Mouse (Mus musculus) liver, embryonic 15.5 days (tissue): ENCODE data around the gene Add1. TPM values are rescaled to one million over a fixed set of nuclear protein-coding genes. Genes with fewer than 3 reads are reported as not detected.

Source experiments
- ATAC-seq: fragments of 200-750 bp; cut with Nextera tagmentation; 2 replicates; pipeline ENCODE4 v1.8.0; 2017; ENCODE audit warnings: moderate number of reproducible peaks, mild to moderate bottlenecking, moderate library complexity; ENCODE audit not compliant: insufficient read depth
- H3K27ac ChIP-seq: fragments of 300-500 bp; sonication (generic); replicated peaks from 2 replicates; pipeline ENCODE4 v1.5.1; 2015; ENCODE audit warnings: mild to moderate bottlenecking, inconsistent platforms
- H3K27me3 ChIP-seq: fragments of 300-500 bp; sonication (generic); 2 replicates; pipeline ENCODE4 v1.6.1; 2015; ENCODE audit warnings: mild to moderate bottlenecking, inconsistent platforms
- H3K36me3 ChIP-seq: fragments of 300-500 bp; sonication (generic); replicated peaks from 2 replicates; pipeline ENCODE4 v1.6.1; 2015; ENCODE audit warnings: moderate library complexity, mild to moderate bottlenecking, inconsistent platforms
- H3K4me1 ChIP-seq: fragments of 300-500 bp; sonication (generic); replicated peaks from 2 replicates; pipeline ENCODE4 v1.6.1; 2015; ENCODE audit warnings: inconsistent platforms
- H3K4me2 ChIP-seq: fragments of 300-500 bp; sonication (generic); 2 replicates; pipeline ENCODE4 v1.6.1; 2015; ENCODE audit warnings: moderate library complexity, mild to moderate bottlenecking, inconsistent platforms
- H3K4me3 ChIP-seq: fragments of 300-500 bp; sonication (generic); replicated peaks from 2 replicates; pipeline ENCODE4 v1.5.1; 2015; ENCODE audit warnings: mild to moderate bottlenecking, inconsistent platforms
- H3K9ac ChIP-seq: fragments of 300-500 bp; sonication (generic); 2 replicates; pipeline ENCODE4 v1.6.1; 2015; ENCODE audit warnings: moderate library complexity, mild to moderate bottlenecking, inconsistent platforms
- H3K9me3 ChIP-seq: fragments of 300-500 bp; sonication (generic); replicated peaks from 2 replicates; pipeline ENCODE4 v1.6.1; 2016; ENCODE audit warnings: inconsistent platforms
- WGBS: fragments of 180-500 bp; shearing (Covaris S2); methylation state at CpG from one replicate; pipeline ENCODE4 v1.1.7; 2015; ENCODE audit warnings: mixed read lengths; ENCODE audit not compliant: insufficient replicate concordance; 5-methylcytosine and 5-hydroxymethylcytosine counted together
- polyA plus RNA-seq: library from polyadenylated mRNA; unstranded; fragments of >200 nt; fragmentation: Nextera tagmentation; extraction: Ambion mirVana; gene quantifications from 2 replicates; pipeline ENCODE4 v1.2.1, GENCODE M21; 2015

Gene Add1
- polyA plus RNA-seq, 1 experiment from 2014 or later: 135 TPM

- 64% methylated on average over 8 of the region's 8 CpGs for WGBS
- ATAC-seq: no peak
- no peak overlapping the region for H3K4me2 ChIP-seq
- H3K36me3 ChIP-seq: peaks cover 92% of the 10 kb centered on the region
- no peak overlapping the region for H3K9ac ChIP-seq
- no peaks in the 10 kb centered on the region for H3K4me1 ChIP-seq
- H3K27ac ChIP-seq: no peak overlapping the region
- no peaks in the 10 kb centered on the region for H3K9me3 ChIP-seq
- no peaks in the 10 kb centered on the region for H3K27me3 ChIP-seq
- H3K4me3 ChIP-seq: no peak overlapping the region
Measured at GRCm38 (mm10) chr5:34607100-34607880, 33.8 kb downstream of the Add1 start.

- Histone ChIP-seq H3K9me3 (no peaks in the 10 kb centered on the region), H3K27me3 (no peaks in the 10 kb centered on the region), H3K9ac (no peak overlapping the region), H3K27ac (no peak overlapping the region), H3K36me3 (peaks cover 91% of the 10 kb centered on the region), H3K4me1 (no peaks in the 10 kb centered on the region), H3K4me2 (no peak overlapping the region), H3K4me3 (no peak overlapping the region)
- no peak for ATAC-seq
- WGBS: 85% methylated on average over 3 of the region's 3 CpGs
Measured at GRCm38 (mm10) chr5:34608226-34608625, 34.8 kb downstream of the Add1 start.

- no peak overlapping the region for H3K4me3 ChIP-seq
- WGBS: 79% methylated on average over 4 of the region's 4 CpGs
Measured at GRCm38 (mm10) chr5:34609966-34610365, 36.5 kb downstream of the Add1 start.

GRCm38 (mm10) chr5:34632996-34633395 lies 59.5 kb downstream of the Add1 start:
- H3K27me3 ChIP-seq: no peaks in the 10 kb centered on the region
- peak overlapping the region; percentile 14; the same call in 1 of the 2 replicates for H3K4me2 ChIP-seq
- H3K9ac ChIP-seq: no peak overlapping the region
- H3K4me3 ChIP-seq: no peak overlapping the region
- H3K4me1 ChIP-seq: peaks cover 58% of the 10 kb centered on the region
- H3K27ac ChIP-seq: peak overlapping the region; percentile 66
- 60% methylated on average over 2 of the region's 2 CpGs for WGBS
- peaks cover 80% of the 10 kb centered on the region for H3K36me3 ChIP-seq
- 0 out of 2 replicates have a peak, but pooled peaks have one; percentile 37 for ATAC-seq
- H3K9me3 ChIP-seq: no peaks in the 10 kb centered on the region

More at GRCm38 (mm10) chr5:34609966-34610365, 36.5 kb downstream of the Add1 start:
- no peak overlapping the region for H3K27ac ChIP-seq
- H3K9ac ChIP-seq: no peak overlapping the region
- no peaks in the 10 kb centered on the region for H3K27me3 ChIP-seq
- H3K36me3 ChIP-seq: peaks cover 95% of the 10 kb centered on the region
- H3K4me2 ChIP-seq: no peak overlapping the region
- no peak for ATAC-seq
- no peaks in the 10 kb centered on the region for H3K9me3 ChIP-seq
- H3K4me1 ChIP-seq: no peaks in the 10 kb centered on the region

GRCm38 (mm10) chr5:34633641-34634040 lies 60.2 kb downstream of the Add1 start:
- WGBS: 72% methylated on average over 4 of the region's 4 CpGs
- peaks cover 80% of the 10 kb centered on the region for H3K36me3 ChIP-seq
- no peaks in the 10 kb centered on the region for H3K27me3 ChIP-seq
- H3K4me1 ChIP-seq: peaks cover 58% of the 10 kb centered on the region
- H3K4me2 ChIP-seq: 0 out of 2 replicates have a peak overlapping the region, but pooled peaks have one; percentile 3
- ATAC-seq: no peak
- 0 out of 2 replicates have a peak overlapping the region, but pooled peaks have one; percentile 87 for H3K27ac ChIP-seq
- no peak overlapping the region for H3K4me3 ChIP-seq
- H3K9me3 ChIP-seq: no peaks in the 10 kb centered on the region
- H3K9ac ChIP-seq: no peak overlapping the region

GRCm38 (mm10) chr5:34634746-34635400 lies 61.4 kb downstream of the Add1 start:
- WGBS: 53% methylated on average over 13 of the region's 13 CpGs
- peak overlapping the region; percentile 99 for H3K4me2 ChIP-seq
- H3K27ac ChIP-seq: peak overlapping the region; percentile 87
- no peaks in the 10 kb centered on the region for H3K27me3 ChIP-seq
- no peak for ATAC-seq
- no peaks in the 10 kb centered on the region for H3K9me3 ChIP-seq
- H3K4me3 ChIP-seq: peak overlapping the region; percentile 73; the same call in 1 of the 2 replicates
- H3K4me1 ChIP-seq: peaks cover 58% of the 10 kb centered on the region
- peaks cover 80% of the 10 kb centered on the region for H3K36me3 ChIP-seq
- peak overlapping the region; percentile 25 for H3K9ac ChIP-seq

- H3K9ac ChIP-seq: peak overlapping the region; percentile 77; the same call in 1 of the 2 replicates
- peak overlapping the region; percentile 73 for H3K4me3 ChIP-seq
Measured at GRCm38 (mm10) chr5:34635665-34636192, 62.3 kb downstream of the Add1 start.

GRCm38 (mm10) chr5:34636481-34637287 lies 63.2 kb downstream of the Add1 start, which contains the start of gene Mfsd10:
Gene Mfsd10, minus strand, starts transcription at chr5:34637212.
- peaks cover 80% of the 10 kb centered on the region for H3K36me3 ChIP-seq
- H3K4me1 ChIP-seq: peaks cover 58% of the 10 kb centered on the region
- H3K9ac ChIP-seq: peak within 1 kb of the TSS; percentile 77
- no peaks in the 10 kb centered on the region for H3K9me3 ChIP-seq
- H3K4me3 ChIP-seq: peak within 1 kb of the TSS; percentile 73
- peak; percentile 81 for ATAC-seq
- peak within 1 kb of the TSS; percentile 99 for H3K4me2 ChIP-seq
- H3K27ac ChIP-seq: peak within 1 kb of the TSS; percentile 87
- H3K27me3 ChIP-seq: no peaks in the 10 kb centered on the region
- WGBS: under 1% methylated on average over 48 of the region's 48 CpGs

More at GRCm38 (mm10) chr5:34635665-34636192, 62.3 kb downstream of the Add1 start:
- peak overlapping the region; percentile 99 for H3K4me2 ChIP-seq
- H3K36me3 ChIP-seq: peaks cover 80% of the 10 kb centered on the region
- no peaks in the 10 kb centered on the region for H3K9me3 ChIP-seq
- ATAC-seq: no peak
- WGBS: 55% methylated on average over 10 of the region's 10 CpGs
- peak overlapping the region; percentile 87 for H3K27ac ChIP-seq
- H3K27me3 ChIP-seq: no peaks in the 10 kb centered on the region
- H3K4me1 ChIP-seq: peaks cover 58% of the 10 kb centered on the region

GRCm38 (mm10) chr5:34637591-34638156 lies 64.2 kb downstream of the Add1 start:
- ATAC-seq: no peak
- Histone ChIP-seq H3K36me3 (peaks cover 74% of the 10 kb centered on the region), H3K27me3 (no peaks in the 10 kb centered on the region), H3K9me3 (no peaks in the 10 kb centered on the region), H3K4me1 (peaks cover 52% of the 10 kb centered on the region), H3K27ac (peak overlapping the region; percentile 87), H3K9ac (peak overlapping the region; percentile 77; the same call in 1 of the 2 replicates), H3K4me2 (peak overlapping the region; percentile 99), H3K4me3 (peak overlapping the region; percentile 73)
- WGBS: 65% methylated on average over 7 of the region's 7 CpGs

GRCm38 (mm10) chr5:34641991-34642390 lies 68.5 kb downstream of the Add1 start:
- ATAC-seq: no peak
- Histone ChIP-seq H3K4me1 (peaks cover 10% of the 10 kb centered on the region), H3K27me3 (no peaks in the 10 kb centered on the region), H3K27ac (no peak overlapping the region), H3K9me3 (no peaks in the 10 kb centered on the region), H3K36me3 (peaks cover 85% of the 10 kb centered on the region), H3K9ac (no peak overlapping the region), H3K4me3 (no peak overlapping the region), H3K4me2 (no peak overlapping the region)
- WGBS: 62% methylated on average over 3 of the region's 3 CpGs
